Mouse (Mus musculus) neutrophil, adult 65 days (primary cell): ENCODE measurements around the gene Nat14. TPM values are rescaled to one million over a fixed set of nuclear protein-coding genes. Genes with fewer than 3 reads are reported as not detected.

Experiments used
- total RNA-seq: library from RNA; stranded (reverse); gene quantifications from 2 replicates; pipeline ENCODE4 v1.2.4, GENCODE M21; 2023

Gene Nat14
- 1.7 and 1.9 TPM in 2 replicates for total RNA-seq

GRCm38 (mm10) chr7:4921824-4922482, at the start of gene Nat14:
Nat14 (plus strand) TSS chr7:4922028.

GRCm38 (mm10) chr7:4876753-4877221, 45.0 kb upstream of the Nat14 start, which contains the start of gene Isoc2a:
Isoc2a (plus strand) TSS chr7:4877153.

GRCm38 (mm10) chr7:4906466-4906950, 15.3 kb upstream of the Nat14 start, which contains the start of gene Gm36210:
Gm36210 (minus strand) TSS chr7:4906516.

GRCm38 (mm10) chr7:4915007-4915665, 6.7 kb upstream of the Nat14 start, which contains the start of gene Zfp628:
Zfp628 (plus strand) TSS chr7:4915217.

GRCm38 (mm10) chr7:4925441-4926381, 3.9 kb downstream of the Nat14 start, which contains the start of gene Ssc5d:
Ssc5d (plus strand) TSS chr7:4925785.

GRCm38 (mm10) chr7:4964272-4964671, 42.4 kb downstream of the Nat14 start, which contains the start of gene Sbk2:
Sbk2 (minus strand) TSS chr7:4964406.

GRCm38 (mm10) chr7:4971068-4971467, 49.2 kb downstream of the Nat14 start, which contains the start of gene Sbk3:
Sbk3 (minus strand) TSS chr7:4971168.

Other genes with a start within 250 kb of the Nat14 start
- 14.1 and 21.6 TPM in 2 replicates for gene Hspbp1, start 237.0 kb upstream of the Nat14 start, total RNA-seq
- gene Brsk1, start 231.4 kb upstream of the Nat14 start, total RNA-seq = not detected in 2 replicates
- gene Tmem150b, start 196.8 kb upstream of the Nat14 start, total RNA-seq = 8.8 and 12.9 TPM in 2 replicates
- gene Kmt5c, start 181.9 kb upstream of the Nat14 start, total RNA-seq = 70.4 and 103 TPM in 2 replicates
- gene Cox6b2, start 168.9 kb upstream of the Nat14 start, total RNA-seq = 11.2 and 13.4 TPM in 2 replicates
- not detected in 2 replicates for gene Fam71e2, start 150.7 kb upstream of the Nat14 start, total RNA-seq
- gene Il11, start 139.2 kb upstream of the Nat14 start, total RNA-seq = not detected in 2 replicates
- not detected in 2 replicates for gene Tmem190, start 139.1 kb upstream of the Nat14 start, total RNA-seq
- gene Tmem238, start 132.4 kb upstream of the Nat14 start, total RNA-seq = 0.95 and 2.3 TPM in 2 replicates
- 636 and 649 TPM in 2 replicates for gene Rpl28, start 129.2 kb upstream of the Nat14 start, total RNA-seq
- 188 and 216 TPM in 2 replicates for gene Ube2s, start 109.4 kb upstream of the Nat14 start, total RNA-seq
- 1.0 TPM in 1 of 2 replicates, not detected in the other for gene Shisa7, start 77.3 kb upstream of the Nat14 start, total RNA-seq
- gene Isoc2b, start 51.8 kb upstream of the Nat14 start, total RNA-seq = 4.1 and 4.4 TPM in 2 replicates
- 6.0 and 6.2 TPM in 2 replicates for gene Isoc2a, start 44.9 kb upstream of the Nat14 start, total RNA-seq
- not detected in 2 replicates for gene Gm36210, start 15.5 kb upstream of the Nat14 start, total RNA-seq
- gene Zfp628, start 6.8 kb upstream of the Nat14 start, total RNA-seq = 13.2 and 16.2 TPM in 2 replicates
- gene Ssc5d, start 3.8 kb downstream of the Nat14 start, total RNA-seq = 0.44 TPM in 1 of 2 replicates, not detected in the other
- not detected in 2 replicates for gene Sbk2, start 42.4 kb downstream of the Nat14 start, total RNA-seq
- gene Sbk3, start 49.1 kb downstream of the Nat14 start, total RNA-seq = not detected in 2 replicates
- gene Zfp579, start 74.1 kb downstream of the Nat14 start, total RNA-seq = 3.4 and 6.0 TPM in 2 replicates
- 11.9 and 12.6 TPM in 2 replicates for gene Zfp524, start 92.4 kb downstream of the Nat14 start, total RNA-seq
- gene Fiz1, start 92.7 kb downstream of the Nat14 start, total RNA-seq = 26.5 and 31.4 TPM in 2 replicates
- gene Gm44973, start 93.5 kb downstream of the Nat14 start, total RNA-seq = not detected in 2 replicates
- gene Zfp865, start 98.3 kb downstream of the Nat14 start, total RNA-seq = 38.0 and 47.1 TPM in 2 replicates
- 0.29 and 0.98 TPM in 2 replicates for gene Ccdc106, start 98.5 kb downstream of the Nat14 start, total RNA-seq
- 0.98 TPM in 1 of 2 replicates, not detected in the other for gene 4632433K11Rik, start 112.1 kb downstream of the Nat14 start, total RNA-seq
- gene Zfp784, start 116.4 kb downstream of the Nat14 start, total RNA-seq = 2.0 and 2.2 TPM in 2 replicates
- gene Zfp580, start 129.5 kb downstream of the Nat14 start, total RNA-seq = 0.98 and 1.2 TPM in 2 replicates
- 219 and 291 TPM in 2 replicates for gene U2af2, start 140.1 kb downstream of the Nat14 start, total RNA-seq
- 143 and 147 TPM in 2 replicates for gene Epn1, start 158.2 kb downstream of the Nat14 start, total RNA-seq
- gene Rfpl4, start 194.9 kb downstream of the Nat14 start, total RNA-seq = not detected in 2 replicates
- 0.41 TPM in 1 of 2 replicates, not detected in the other for gene Rasl2-9, start 203.9 kb downstream of the Nat14 start, total RNA-seq
- gene Vmn1r55, start 227.6 kb downstream of the Nat14 start, total RNA-seq = not detected in 2 replicates